Mouse (Mus musculus) liver, adult (tissue): ENCODE measurements around the gene Gm3138.
"Not testable (repeated sequence)": the region's sequence is repeated elsewhere in the genome, so short reads cannot be mapped to it uniquely, and the experiment has no call there.

ENCODE experiments used
- GATA4 ChIP-seq: IDR thresholded peaks from 2 replicates; pipeline ENCODE4 v1.6.1; 2014; ENCODE audit warnings: mild to moderate bottlenecking, low read length; ENCODE audit not compliant: insufficient replicate concordance

The Gm3138 gene

DNA sequence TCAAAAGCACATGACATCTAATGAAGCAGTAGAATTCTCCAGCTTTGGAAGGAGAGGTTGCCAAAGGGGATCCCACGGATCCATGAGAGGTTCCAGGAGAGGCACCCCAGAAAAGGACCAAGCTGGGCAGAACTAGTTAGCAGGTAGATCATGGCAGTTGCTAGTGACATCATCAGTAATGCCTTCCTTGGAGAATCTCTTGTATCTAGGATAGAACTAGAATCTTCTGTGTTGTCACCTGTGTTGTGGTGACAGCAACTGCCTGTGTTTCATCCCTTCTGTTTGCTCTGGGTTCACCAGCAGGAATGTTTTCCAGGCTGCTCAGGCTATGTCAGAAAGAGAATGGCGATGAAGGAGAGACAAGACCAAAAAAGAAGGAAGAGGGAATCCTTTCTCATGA, at the start of gene Gm3138:
TSS of gene Gm3138 (plus strand) at position 301 of the 400 bp plus-strand sequence.
- TF ChIP-seq GATA4: not testable (repeated sequence)
